Mouse (Mus musculus) testis, adult 2 months (tissue): ENCODE data around the gene Acp2.

Experiments
- CTCF ChIP-seq: fragments of 200-500 bp; IDR thresholded peaks from 2 replicates; pipeline ENCODE4 v1.5.1; 2012; ENCODE audit warnings: low read depth, mild to moderate bottlenecking, inconsistent platforms, low read length, moderate library complexity; ENCODE audit not compliant: control insufficient read depth, insufficient read depth, insufficient replicate concordance
- POLR2A ChIP-seq: fragments of 200-500 bp; IDR thresholded peaks from 2 replicates; pipeline ENCODE4 v1.6.1; 2012; ENCODE audit warnings: low read depth, mild to moderate bottlenecking, inconsistent platforms, low read length, moderate library complexity; ENCODE audit not compliant: control insufficient read depth

- no peak for TF ChIP-seq POLR2A
- TF ChIP-seq CTCF = no peak
These were observed 45.7 kb downstream of the Acp2 start for GRCm38 (mm10) chr2:91248366-91248765.
